Mouse (Mus musculus): ENCODE results near the gene Ncbp2.

Gene Ncbp2

DNA sequence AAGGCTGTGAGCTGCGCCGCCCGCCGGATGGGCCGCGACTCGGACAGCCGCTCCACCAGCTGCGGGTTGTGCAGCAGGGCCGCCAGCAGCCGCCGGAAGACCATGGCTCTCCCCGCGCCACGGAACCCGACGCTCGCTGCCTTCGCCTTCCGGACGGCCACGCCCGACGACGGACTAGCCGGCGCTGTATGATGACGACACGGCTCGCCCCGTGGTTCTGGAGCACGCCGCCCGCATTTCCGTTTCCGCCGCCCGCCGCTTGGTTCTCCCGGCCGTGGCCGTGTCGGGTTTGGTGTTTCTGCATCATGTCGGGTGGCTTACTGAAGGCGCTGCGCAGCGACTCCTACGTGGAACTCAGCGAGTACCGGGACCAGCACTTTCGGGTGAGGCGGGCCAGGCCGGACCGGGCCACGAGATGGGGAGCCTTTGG is at the start of gene Ncbp2, which contains the start of gene 0610012G03Rik:
Gene Ncbp2 (plus strand): TSS at position 169 of the 430 bp plus-strand sequence.
Gene 0610012G03Rik (minus strand): TSS at position 150 of the 430 bp plus-strand sequence.
- DNase-seq, result peak; percentile 93

DNA sequence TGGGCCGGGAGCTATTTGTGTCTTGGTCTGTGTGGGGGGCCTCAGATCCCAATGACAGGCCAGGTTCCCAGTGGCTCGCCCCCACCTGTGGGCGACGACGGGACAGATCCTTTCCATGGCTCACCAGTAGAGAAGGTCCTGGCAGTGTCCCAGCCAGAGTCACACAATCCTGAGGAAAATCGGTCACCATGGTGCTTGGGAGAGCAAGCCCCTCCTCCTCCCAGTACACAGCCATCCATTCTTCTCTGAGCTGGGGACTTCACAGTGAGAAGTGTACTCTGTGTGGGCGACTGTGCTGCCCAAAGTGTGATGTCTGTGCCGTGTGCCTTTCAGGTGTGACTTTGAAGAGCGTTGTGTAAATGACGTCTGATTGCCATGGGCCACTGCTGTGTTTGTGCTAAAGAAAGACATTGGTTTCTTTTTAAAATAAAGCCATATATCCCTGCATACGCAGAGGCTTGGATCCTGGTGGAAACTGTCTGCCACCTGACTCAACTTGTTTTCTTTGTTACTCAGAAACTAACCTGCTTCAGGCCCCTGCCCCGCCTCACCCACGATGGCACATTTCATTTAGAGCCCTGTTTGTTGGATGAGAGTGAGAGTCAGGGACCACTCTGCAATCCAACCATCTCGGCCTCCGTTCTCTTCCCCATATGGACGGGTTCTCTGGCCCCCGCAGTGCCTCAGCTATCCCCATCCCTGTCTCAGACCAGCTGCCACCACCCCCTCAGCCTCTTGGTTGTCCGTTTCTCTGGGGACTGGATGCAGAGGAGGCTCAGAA is 49.6 kb upstream of the Ncbp2 start:
- no peak for DNase-seq

DNA sequence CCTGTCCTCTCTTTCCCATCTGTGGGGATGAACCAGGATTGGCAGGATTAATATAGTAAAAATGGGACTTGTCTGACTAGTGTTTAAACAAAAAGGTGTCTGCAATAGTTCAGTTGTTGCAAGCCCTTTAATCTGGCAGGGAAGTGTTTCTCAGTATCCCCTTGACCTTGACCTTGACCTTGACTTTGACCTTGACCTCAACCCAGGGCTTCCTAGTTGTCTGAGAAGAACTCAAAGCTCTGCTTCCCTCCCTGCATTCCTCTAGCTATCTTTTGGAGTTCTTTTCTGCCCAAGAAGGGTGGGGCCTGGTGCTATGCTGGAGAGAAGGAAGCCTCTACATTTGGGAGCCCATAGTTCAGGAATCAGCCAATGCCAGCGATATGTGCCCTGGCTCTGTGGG is 46.4 kb upstream of the Ncbp2 start:
- DNase-seq, result no peak

DNA sequence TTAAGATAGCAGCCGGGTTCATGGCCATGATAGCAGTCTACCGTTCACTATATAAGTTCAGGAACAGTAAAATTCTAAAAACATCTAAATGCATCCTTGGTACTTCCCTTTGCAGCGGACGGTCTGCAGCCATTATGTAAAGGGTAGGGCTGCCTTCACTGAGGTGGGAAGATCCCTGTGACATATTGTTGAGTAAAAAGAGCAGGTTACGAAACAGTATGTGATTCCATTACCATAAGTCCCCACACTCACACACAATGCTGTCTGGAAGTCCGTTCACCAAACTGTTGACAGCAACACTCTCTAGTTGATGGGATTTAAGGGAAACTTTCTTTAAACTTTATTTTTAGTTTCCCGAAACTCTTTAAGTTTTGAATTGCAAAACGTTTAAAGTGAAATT is 45.1 kb upstream of the Ncbp2 start:
- no peak for DNase-seq

DNA sequence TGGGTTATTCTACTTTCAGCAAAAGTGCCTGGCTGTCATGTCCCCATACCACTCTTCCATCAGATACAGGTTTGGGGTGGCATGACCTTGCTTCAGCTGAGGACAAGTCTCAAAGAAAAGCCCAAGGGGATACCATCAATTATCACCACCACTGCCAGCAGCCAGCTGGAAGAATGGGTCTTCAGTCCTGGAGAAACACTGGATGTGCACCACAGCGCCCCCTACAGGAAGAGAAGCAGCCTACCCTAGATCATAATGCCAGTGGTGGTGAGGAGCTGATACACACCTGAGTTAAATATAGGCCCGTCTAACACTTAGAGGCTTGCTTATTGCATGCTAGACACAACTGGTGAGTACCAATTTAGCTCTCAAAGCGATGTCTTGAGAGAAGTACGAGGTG is 43.0 kb upstream of the Ncbp2 start:
- no peak for DNase-seq

DNA sequence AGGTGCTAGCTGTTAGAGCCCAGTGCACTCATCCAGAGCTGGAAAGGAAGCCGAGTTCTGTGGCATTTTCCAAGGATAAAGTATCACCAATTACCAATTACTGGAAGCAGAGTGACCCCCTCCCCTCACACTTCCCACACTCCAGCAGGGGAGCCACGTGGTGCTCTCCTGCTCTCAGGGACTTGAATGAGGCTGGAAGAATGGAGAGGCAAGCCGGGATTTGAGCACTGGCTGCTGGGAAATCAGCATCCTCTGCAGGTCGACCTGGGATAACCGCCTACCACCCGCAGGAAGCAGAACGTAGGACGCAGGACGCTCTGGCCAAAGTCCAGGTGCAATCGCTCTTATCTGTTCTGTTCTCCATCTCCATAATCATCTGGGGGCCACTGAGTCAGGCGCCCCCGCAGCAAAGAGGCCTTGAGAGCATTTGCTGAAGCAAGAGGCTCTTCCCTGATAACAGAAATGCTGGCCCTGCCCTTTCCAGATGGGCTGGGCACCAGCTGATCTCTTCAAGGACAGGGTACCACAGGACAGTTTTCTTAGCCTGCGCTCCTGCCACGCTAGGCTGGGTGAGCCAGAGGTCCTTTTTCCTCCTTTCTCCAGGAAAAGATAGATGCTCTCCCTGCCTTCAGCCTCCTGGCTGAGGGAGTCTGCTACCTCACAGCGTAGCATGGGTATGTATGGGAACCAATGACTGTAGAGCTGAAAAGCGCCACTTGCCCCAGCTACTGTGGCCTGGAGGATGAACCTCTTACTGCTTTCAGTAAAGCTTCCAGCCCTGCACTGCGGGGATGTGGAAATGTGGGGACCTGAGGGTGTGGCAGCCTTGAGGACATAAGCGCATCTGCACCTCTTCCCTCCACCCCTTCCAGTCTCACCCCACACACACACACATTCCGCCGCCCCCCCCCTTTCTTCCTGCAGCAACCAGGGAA is 42.2 kb upstream of the Ncbp2 start:
- no peak for DNase-seq

DNA sequence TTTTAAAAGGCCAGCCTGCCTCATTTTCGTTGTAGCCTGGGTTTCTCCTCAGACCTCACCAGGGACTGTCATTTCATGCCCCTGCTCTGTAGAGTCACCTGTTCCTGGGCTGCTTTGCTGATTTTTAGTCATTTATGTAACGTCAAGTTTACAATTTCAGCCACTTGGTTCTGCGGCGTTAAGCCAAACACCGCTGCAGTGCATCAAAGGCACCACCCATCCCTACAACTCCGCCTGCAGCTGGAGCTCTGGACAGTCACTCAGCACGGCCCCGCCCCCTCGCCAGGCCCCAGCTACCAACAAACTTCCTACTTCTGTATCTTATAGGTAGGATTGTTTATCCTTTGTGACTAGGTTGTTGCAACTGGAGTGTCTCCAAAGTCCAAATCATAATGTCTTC is 41.4 kb upstream of the Ncbp2 start:
- no peak for DNase-seq

DNA sequence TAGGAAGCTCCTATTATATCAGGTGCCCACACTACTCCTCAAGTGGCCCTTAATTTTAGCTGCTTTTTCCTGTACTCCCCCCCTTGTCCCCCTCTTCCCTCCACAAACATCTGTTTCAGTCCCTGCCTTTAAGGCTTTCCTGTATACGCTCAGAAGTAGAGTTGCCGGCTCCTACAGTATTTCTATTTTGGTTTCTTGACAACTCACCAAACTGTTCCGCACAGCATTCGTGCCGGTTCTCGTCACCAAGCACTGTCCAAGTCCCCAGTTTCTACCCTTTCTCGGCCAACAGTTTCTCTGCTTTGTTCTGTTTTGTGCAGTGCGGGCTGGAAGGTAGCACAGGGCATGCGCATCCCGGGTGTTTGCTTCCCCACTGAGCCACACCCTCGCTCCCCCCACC is 39.4 kb upstream of the Ncbp2 start:
- DNase-seq, result no peak

DNA sequence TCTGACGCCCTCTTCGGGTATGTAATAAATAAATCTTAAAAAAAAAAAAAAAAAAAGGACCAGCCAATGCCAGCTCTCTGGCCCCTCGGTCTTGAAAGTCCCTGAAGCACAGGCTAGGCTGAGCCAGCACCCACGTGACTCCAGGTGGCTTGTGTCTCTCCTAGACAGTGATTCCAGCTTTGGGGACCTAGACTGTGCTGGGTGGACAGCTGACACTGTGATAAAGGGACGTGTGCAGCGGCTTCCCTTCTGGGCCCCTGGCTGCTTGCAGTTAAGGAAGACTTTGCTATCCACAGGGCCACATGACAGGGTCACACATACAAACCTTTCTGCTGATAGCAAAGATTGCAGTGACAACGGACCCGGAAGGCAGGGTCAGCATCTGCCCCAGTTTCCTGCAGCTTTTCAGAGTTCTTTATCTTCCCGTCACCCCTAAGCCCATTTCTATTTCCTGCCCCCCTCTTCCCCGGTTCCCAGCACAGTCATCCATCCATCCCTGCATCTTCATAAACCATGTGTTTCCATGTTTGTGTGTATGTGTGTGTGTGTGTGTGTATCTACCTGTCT is 37.9 kb upstream of the Ncbp2 start:
- DNase-seq, result no peak

DNA sequence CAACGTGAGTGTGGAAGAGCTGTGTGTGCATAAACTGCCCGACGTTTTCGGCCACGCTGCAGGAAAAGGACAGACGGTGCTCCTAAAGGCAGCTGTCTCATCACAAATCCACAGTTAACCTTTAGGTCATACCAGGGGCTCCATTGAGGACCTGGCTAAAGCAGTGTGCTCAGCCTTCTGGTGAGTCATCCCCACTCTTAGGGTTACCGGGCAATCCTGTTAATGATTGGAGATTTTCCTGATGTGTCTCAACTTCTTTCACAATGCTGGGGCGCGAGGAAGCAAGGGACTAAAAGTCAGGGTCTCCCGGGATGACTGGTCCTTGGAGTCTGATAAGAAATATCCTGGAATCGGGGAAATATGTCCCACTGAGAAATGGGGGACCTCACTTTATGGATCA is 30.5 kb upstream of the Ncbp2 start:
- DNase-seq, result no peak

DNA sequence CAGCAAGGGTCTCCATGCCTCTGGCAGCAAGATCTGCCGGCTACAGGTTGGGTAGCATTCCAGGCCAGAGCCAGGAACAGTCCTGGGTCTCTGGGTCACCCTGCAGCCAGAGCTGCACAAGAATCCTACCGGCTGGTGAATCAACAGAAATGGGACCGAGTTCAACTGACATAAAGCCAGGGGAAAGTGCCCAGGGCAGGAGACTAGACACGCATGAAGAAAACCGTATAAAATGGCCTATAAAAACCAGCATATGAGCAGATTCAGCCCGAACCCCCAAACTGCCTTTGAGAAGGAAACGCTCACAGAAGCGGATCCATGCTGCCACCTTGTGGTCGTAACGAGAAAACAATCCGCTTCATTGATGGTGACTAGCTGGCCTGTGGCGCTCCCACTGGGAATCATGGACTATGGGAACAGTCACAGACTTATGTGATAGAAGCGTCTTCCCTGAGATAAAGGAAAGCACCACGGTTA is 30.0 kb upstream of the Ncbp2 start:
- DNase-seq, result peak; percentile 89

DNA sequence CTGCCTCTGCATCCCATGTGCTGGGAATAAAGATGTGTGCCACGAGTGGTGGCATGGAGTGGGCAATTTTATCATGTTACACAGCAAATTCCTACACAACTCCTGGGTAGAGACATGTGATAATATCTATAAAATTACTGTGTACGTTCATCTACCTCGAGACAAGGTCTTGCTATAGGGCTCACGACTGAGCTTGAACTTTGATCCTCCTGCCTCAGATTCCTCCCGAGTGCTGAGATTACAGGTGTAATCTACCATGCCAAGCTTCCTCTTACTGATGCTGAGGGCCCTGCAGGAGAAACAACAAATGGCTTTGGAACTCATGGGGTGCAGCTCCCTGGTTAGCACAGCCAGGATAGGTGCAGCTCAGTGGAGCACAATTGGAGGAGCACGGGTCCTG is 23.9 kb upstream of the Ncbp2 start:
- no peak for DNase-seq

DNA sequence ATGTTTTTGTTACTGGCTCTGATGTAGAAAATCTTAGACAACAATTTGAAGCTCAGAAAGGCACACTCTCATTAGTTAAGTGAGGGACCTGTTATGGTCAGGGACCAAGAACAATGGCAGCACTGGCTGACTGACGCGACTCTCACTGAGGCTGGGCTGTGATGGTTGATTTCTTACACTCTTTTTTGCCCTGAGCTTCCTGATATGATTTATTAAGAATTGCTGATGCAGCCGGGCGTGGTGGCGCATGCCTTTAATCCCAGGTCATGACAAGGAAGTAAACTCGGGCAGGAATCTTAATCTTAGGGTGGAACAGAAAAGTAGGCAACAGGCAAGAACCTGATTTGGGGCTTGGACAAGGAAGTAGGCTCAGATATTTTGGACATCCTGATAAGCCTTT is 22.2 kb upstream of the Ncbp2 start:
- no peak for DNase-seq

DNA sequence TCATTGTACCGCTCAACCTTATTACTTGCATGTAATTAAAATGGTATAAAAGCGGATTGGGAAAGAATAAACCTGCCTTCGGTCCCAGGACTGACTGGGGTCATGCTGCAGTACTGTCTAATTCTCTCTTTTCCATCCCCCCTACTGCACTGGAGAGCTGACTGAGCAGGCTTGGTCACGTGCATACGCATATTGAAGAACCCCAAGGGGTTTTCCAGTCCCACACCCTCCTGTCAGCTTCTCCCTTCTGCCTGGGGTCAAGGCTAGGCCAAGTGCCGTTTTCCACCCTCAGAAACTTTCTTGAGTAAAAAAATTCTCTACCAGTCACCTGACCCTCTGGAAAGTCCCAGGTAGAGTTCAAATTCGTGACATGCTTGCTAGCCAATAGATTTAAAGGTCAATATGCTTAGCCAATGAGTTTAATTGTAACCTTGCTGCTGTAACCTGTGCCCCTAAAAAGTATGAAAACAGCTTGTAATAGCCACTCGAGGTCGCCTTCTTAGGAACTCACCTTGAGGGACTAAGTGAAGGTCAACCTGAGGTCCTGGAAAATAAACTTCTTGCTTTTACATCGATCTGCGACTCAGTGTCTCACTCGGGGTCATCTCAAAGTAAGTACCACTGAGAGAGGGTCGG is 21.6 kb upstream of the Ncbp2 start:
- DNase-seq, result no peak

DNA sequence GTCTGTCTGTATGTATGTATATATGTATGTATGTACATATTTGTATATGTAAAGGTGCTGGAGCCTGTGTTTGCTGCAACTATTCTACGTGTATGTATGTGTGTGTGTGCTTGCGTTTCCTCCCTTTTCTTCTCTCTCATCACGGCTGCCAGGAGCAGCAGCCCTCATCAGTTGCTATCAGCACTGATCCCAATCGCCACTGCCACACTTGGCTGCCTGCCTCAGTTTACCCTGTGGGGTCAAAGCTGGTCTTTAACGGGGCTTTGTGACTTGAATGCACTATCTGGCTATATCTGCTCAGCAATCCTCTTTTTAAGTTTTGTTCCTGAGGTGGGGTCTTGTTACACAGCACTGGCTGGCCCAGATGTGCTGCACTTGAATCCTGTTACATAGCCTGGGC is 20.9 kb upstream of the Ncbp2 start:
- DNase-seq, result no peak

DNA sequence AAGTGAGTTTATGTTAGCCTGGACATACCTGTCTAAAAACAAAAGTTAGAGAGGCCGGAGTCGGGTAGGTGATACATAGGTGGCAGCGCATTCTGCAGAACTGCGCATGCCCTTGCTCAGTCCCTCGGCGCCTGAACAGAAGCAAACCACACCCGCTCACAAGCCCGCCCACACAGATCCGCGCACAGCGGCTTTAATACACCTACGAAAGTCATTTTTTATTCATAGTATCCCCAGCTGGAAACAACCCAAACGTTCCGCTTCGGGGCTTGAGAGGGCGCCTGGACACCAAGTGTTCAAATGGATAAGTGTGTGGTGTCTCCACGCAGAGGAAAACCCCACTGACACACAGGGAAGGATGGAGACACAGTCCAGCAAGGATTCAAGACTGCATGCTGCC is 17.0 kb upstream of the Ncbp2 start:
- no peak for DNase-seq

DNA sequence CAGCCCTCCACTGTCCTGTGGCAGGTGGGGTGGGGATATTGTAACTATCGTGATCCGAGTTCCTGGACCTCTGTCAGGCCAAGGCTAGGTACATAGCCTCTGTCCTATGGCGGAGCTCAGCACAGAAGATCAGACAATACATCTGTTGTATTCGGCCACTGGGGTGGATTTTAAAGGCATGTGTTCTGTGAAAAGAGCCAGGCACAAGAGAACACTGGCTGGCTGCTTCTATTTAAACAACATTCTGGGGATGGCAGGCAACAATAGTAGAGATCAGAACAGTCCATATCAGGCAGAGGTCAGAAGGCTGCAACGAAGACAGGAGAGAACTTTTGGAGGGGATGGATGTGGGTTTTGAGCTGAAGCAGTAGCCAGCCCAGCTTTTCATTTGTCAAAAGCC is 16.1 kb upstream of the Ncbp2 start:
- DNase-seq, result no peak

DNA sequence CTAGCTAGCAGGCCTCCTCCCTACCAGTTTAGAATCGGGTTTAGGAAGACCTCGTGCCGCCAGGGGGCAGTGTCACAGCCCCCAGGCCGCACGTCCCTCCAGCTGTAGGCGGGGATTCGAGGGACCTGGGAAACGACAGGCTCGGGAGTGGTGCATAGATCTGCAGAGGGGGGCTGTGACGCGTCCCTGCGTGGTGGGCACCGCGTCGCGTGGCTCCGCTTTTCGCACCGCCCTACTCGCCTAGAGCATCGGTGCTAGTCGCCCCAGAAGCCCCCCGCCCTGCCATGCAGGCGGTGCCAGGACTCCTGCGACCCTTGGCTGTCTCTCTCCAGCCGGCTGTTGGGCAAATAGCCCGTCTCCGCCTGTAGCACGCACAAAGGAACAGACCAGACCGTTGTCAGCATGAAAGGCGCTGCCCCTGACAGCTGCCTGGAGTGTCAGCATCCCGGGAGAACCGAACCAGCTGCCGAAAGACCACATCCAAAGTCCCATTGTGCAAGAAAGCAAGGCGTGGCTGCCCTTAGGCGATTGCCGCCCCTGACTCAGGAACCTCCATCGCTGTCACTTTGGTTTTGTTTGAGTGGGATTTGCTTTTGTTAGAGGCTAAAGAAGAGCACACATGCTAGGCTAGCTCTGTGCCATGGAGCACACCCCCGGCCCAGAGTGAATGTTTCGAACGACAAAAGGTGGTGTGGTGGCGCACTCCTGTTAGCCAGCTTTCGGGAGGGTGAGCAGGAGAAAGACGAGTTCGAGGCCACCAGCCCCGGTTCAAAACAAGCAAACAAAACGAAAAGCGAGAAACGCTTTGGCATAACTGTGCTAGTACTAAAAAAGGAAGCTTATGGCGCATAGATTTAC is 15.2 kb upstream of the Ncbp2 start:
- DNase-seq, result peak; percentile 92

DNA sequence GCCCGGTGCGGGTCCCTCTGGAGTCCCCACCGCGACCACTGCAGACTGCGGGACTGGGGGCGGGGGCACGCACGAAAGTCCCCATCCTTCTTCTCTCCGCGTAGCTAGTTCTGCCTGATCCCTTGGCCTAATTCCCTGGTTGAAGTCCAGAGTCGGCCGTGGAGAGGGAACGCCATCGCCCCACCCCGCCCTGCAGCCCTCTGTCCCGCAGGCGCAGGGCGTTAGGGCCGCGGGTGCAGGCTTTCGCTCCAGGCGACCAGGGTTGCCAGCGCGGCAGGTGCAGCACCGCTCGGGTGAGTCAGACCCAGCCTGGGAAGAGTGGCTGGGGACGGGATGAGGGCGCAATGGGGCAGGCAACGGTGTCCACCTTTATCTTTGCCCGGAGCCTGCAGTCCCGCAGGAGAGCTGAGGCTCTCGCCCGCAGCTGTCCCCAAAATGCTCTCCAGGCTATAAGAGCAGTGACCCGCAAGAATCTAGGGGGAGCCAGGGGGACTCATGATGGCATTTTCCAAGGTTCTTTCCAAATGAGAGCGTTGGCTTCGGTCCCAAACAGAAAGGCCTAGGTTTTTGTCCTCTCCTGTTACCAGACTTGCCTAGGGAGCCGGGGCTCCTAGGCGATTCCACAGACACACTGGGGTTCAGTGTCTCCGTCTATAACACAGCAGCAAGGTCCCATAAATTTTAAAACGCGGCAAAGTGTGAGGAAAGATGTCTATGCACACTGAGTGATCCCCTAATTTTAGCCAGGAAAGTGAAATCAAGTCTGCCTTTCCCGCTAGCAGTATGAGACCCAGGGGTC is 14.4 kb upstream of the Ncbp2 start, which contains the start of gene Pigz:
Gene Pigz (plus strand): TSS at position 101 of the 799 bp plus-strand sequence.
- peak; percentile 84 for DNase-seq

DNA sequence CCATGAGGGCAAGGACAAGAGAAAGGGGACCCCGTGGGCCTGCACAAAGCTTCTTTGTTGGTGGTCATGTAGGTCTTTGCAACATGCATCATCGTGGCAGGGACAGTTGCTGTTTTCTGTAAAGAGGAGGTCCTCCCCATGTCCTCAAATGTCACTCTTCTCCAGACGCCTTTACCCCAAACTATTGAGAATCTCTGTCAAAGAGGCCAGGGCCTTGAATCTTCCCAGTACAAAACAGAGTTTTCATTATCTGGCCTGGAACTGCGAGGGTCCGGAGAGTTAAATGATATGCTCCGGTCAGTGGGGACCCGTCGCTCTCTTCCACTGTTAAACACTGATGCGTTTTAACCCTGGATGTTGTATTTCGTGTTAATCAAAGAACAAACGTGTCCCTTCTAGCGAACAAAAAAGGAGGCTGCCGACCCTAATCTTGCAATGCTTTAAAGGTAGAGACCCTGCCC is 13.7 kb upstream of the Ncbp2 start:
- peak; percentile 49 for DNase-seq
